Mouse (Mus musculus): ENCODE results near the gene Rufy1. TPM values are rescaled to one million over a fixed set of nuclear protein-coding genes. Genes with fewer than 3 reads are reported as not detected.

Gene Rufy1
- total and polyA plus RNA-seq, 3 experiments = 17.8 to 18.4 TPM; not detected in 1

- TF ChIP-seq MAZ (IDR thresholded peaks at IDR 0.05; ENCODE audit: low read depth, low read length) (0 out of 2 replicates have a peak, but pooled peaks have one; percentile 48), HCFC1 (IDR thresholded peaks at IDR 0.05; ENCODE audit: low read depth, low read length) (peak; percentile 82), UBTF (IDR thresholded peaks at IDR 0.05; ENCODE audit: borderline replicate concordance, insufficient read depth, low read depth, low read length) (peak; percentile 54; the same call in 1 of the 2 replicates), MXI1 (IDR thresholded peaks at IDR 0.05; ENCODE audit: low read depth, low read length) (peak; percentile 81; the same call in 1 of the 2 replicates)
Measured at GRCm38 (mm10) chr11:50376911-50377891, 53.7 kb downstream of the Rufy1 start, which contains the start of gene Hnrnph1 (continued).

GRCm38 (mm10) chr11:50376156-50376790 lies 54.7 kb downstream of the Rufy1 start:
- Histone ChIP-seq H3K27ac (ENCODE audit: control insufficient read depth, low read depth, low read length) (peak overlapping the region; percentile 98), H3K27me3 (ENCODE audit: control insufficient read depth in 1 of 2, insufficient read depth in 2 of 2, low read length in 2 of 2) (no peaks in the 10 kb centered on the region)
- TF ChIP-seq BHLHE40 (IDR thresholded peaks at IDR 0.05; ENCODE audit: borderline replicate concordance, low read depth, low read length) (no peak), MYC (IDR thresholded peaks at IDR 0.05; ENCODE audit: low read depth, low read length) (0 out of 2 replicates have a peak, but pooled peaks have one; percentile 11), TBP (IDR thresholded peaks at IDR 0.05; ENCODE audit: low read depth, low read length) (no peak)

GRCm38 (mm10) chr11:50375421-50375820 lies 55.5 kb downstream of the Rufy1 start:
- Histone ChIP-seq H3K4me1 (ENCODE audit: control insufficient read depth in 1 of 2, insufficient read depth in 2 of 2, low read length in 2 of 2) (peaks cover 6 to 20% of the 10 kb centered on the region in 2 experiments), H3K27me3 (ENCODE audit: control insufficient read depth in 1 of 2, insufficient read depth in 2 of 2, low read length in 2 of 2) (no peaks in the 10 kb centered on the region), H3K36me3 (ENCODE audit: control insufficient read depth in 1 of 2, insufficient read depth in 2 of 2, low read length in 2 of 2) (peaks cover 19 to 29% of the 10 kb centered on the region in 2 experiments), H3K9ac (ENCODE audit: control insufficient read depth, low read depth, low read length, poor library complexity, severe bottlenecking) (no peak overlapping the region), H3K4me3 (ENCODE audit: control insufficient read depth in 1 of 2, insufficient read depth in 1 of 2, low read depth in 2 of 2, low read length in 2 of 2) (no peak overlapping the region), H3K27ac (ENCODE audit: control insufficient read depth, low read depth, low read length) (no peak overlapping the region), H3K9me3 (replicated peaks; ENCODE audit: insufficient read depth, low read length) (no peaks in the 10 kb centered on the region), H3K79me2 (ENCODE audit: control insufficient read depth, insufficient read depth, low read length, poor library complexity) (peaks cover 27% of the 10 kb centered on the region)
- no peak for DNase-seq (ENCODE audit: low read depth, low spot score)
- TF ChIP-seq GATA1 (IDR thresholded peaks at IDR 0.05; ENCODE audit: low read depth, low read length) (no peak), SMC3 (IDR thresholded peaks at IDR 0.05; ENCODE audit: low read depth, low read length) (no peak), USF1 (IDR thresholded peaks at IDR 0.05; ENCODE audit: low read depth, low read length) (no peak), ZKSCAN1 (IDR thresholded peaks at IDR 0.05; ENCODE audit: low read depth, low read length) (no peak)

More at GRCm38 (mm10) chr11:50376156-50376790, 54.7 kb downstream of the Rufy1 start:
- Histone ChIP-seq H3K79me2 (ENCODE audit: control insufficient read depth, insufficient read depth, low read length, poor library complexity) (peaks cover 28% of the 10 kb centered on the region), H3K4me3 (ENCODE audit: control insufficient read depth in 1 of 2, insufficient read depth in 1 of 2, low read depth in 2 of 2, low read length in 2 of 2) (peak overlapping the region; percentile 68 to 69), H3K9me3 (replicated peaks; ENCODE audit: insufficient read depth, low read length) (no peaks in the 10 kb centered on the region), H3K36me3 (ENCODE audit: control insufficient read depth in 1 of 2, insufficient read depth in 2 of 2, low read length in 2 of 2) (peaks cover 26 to 27% of the 10 kb centered on the region in 2 experiments), H3K9ac (ENCODE audit: control insufficient read depth, low read depth, low read length, poor library complexity, severe bottlenecking) (peak overlapping the region; percentile 91), H3K4me1 (ENCODE audit: control insufficient read depth in 1 of 2, insufficient read depth in 2 of 2, low read length in 2 of 2) (peaks cover 3 to 15% of the 10 kb centered on the region in 2 experiments; a peak in 3 of 4 replicates)
- DNase-seq (ENCODE audit: low read depth, low spot score) = peak; percentile 60
